Mouse (Mus musculus) left cerebral cortex, postnatal 4 days (tissue): Measurements from ENCODE around the gene Ccdc30. TPM values are rescaled to one million over a fixed set of nuclear protein-coding genes. Genes with fewer than 3 reads are reported as not detected.
"Not testable (repeated sequence)": the region's sequence is repeated elsewhere in the genome, so short reads cannot be mapped to it uniquely, and the experiment has no call there.

Experiments
- DNase-seq: peaks from one replicate; pipeline ENCODE4 v3.0.0-alpha.2; 2022
- intact Hi-C: fragments of 180-260 bp; cut with DNase I; formaldehyde crosslinking; loops from one replicate; pipeline ENCODE4 v1.15.1; 2025
- total RNA-seq, 2 experiments: library from RNA; stranded (reverse); gene quantifications; 2 replicates each; pipeline ENCODE4 v1.2.3; 2021

Ccdc30 gene
- total RNA-seq, 2 experiments from 2014 or later, result 20.5 to 21.3 TPM

- intact Hi-C loops, result no loop called here
- no peak for DNase-seq
Observed at GRCm38 (mm10) chr4:119313756-119314155, 101.6 kb downstream of the Ccdc30 start.

DNA sequence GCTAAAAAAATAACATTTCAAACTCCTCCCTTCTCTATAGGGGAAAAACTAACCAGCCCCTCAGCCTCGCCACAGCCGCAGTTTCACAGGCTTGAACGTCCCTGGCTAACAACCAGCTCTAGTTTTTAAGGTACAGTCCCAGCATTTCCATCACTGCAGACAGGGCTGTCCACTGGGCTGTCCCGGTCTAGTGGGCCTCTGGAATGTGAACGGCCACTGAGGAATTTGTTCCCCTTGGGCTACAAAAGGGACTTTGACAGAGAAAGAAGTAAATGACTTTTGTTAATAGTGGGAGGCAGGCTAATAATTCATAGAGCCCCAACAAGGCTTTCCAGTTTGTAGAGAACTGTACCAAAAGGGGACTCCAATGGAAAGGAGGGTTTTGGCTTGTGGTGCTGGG lies 109.9 kb downstream of the Ccdc30 start:
- intact Hi-C loops, result no loop called here
- no peak for DNase-seq

GRCm38 (mm10) chr4:119303291-119303690 lies 112.0 kb downstream of the Ccdc30 start:
- intact Hi-C loops, result no loop called here
- no peak for DNase-seq

DNA sequence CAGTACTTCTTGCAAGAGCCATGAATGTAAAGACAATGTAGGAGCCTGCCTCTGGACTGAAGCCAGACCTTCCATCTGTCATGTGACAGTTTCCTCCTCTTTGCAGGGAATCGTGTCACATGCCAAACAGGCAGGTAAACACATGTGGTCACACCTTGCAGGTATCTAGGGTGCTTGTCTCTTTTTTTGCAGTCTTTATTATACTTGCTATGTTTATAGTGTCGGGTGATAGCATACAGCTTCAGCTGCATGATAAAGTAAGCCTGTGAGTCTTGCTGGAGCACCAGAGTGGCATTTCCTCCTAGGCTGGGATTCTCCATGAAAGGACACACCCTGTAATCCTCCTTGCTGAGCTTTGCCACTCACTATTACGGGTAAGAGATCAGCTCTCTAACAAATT lies 113.5 kb downstream of the Ccdc30 start:
- intact Hi-C loops, result no loop called here
- no peak for DNase-seq

GRCm38 (mm10) chr4:119300761-119301160 lies 114.6 kb downstream of the Ccdc30 start:
- no peak for DNase-seq
- intact Hi-C loops, result no loop called here

DNA sequence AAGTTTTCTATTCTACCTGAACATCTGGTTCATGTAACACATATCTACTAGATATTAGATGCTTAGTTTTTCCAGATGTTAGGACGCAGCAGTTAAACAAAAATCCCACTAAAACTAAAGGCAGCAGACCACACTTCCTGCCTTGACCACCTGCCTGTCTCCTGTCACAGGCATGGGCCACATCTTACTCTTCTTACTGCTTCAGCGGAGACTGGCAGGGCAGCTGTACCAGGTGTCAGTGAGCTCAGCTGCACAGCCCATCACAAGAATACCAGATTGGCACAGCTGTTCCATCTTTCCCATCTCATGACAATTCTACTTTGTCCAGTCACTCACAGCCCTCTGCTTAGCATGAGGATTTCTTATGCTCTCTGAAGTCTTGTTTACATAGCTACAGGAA lies 118.0 kb downstream of the Ccdc30 start:
- intact Hi-C loops, result no loop called here
- DNase-seq, result no peak

DNA sequence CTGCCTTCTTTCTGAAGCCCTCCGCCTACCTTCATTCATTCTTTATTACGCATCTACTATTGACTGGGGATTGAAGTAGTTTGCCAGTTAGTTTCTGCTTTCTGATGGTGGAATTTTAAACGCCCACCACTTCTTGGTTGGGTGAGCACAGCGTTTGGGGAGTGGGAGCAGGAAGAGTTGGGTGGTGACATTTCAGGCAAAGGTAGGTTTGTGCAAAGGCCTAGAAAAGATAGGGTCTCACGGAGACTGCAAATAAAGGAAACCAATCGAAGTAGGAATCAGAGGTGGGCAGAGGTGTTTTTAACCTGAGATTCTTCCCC lies 120.2 kb downstream of the Ccdc30 start:
- DNase-seq, result no peak
- intact Hi-C loops, result no loop called here

DNA sequence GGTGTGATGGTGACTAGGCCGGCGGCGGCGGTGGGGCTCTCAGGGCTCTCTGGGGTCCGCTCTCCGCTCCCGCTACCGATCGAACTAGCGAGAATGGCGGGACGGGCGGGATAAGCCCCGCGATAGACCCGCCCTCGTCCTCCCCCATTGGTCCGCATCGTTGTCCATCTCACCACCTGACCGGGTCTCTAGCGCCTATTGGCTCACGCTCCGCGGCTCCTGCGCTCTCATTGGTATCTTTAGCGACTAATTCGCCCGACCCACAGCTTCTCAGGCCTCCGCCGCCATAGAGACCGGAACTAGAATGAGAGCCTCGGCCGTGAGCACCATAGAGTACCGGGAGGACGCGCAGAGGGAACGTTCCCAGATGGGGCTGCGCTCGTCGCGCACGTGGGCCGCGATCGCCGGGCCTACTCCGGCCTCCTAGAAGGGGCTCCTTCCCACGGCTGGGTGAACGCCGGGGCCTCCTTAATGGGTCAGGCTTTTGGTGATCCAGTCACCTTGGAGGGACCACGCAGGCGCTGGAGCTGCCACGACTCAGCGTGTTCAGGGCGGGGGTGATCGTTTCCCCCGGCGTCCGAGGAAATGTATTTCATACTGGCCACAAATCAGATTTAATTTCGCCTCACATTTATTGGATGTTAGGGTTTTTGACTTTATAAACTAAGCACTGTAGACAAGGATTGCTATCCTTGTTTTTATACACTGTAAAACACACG lies 120.7 kb downstream of the Ccdc30 start, which contains the start of gene Ybx1:
Ybx1 (minus strand) TSS at position 190 of the 719 bp plus-strand sequence.
- peak; percentile 100 for DNase-seq
- intact Hi-C loops, result no loop called here

- intact Hi-C loops, result no loop called here
- peak; percentile 33 for DNase-seq
Observed at GRCm38 (mm10) chr4:119293574-119294258, 121.6 kb downstream of the Ccdc30 start.

GRCm38 (mm10) chr4:119292771-119293573 lies 122.3 kb downstream of the Ccdc30 start:
- intact Hi-C loops, result no loop called here
- DNase-seq, result peak; percentile 58

DNA sequence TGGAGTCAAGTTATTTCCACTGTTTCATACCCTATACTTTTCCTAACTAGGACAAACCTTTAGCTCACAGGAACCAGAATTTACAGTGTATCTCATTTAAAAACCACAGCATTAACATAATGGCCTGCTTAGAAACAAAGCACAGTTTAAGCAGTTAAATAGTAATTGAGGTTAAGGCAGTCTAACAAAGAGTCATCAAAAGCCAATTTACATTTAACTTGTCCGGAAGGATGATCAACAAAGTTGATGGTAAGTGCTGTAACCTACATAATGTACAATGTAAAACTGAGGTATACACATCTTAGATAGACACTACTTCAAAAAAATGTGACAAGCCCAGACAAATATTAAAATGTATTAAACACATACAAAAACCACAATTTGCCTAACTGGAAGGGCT lies 123.4 kb downstream of the Ccdc30 start:
- intact Hi-C loops, result no loop called here
- no peak for DNase-seq

DNA sequence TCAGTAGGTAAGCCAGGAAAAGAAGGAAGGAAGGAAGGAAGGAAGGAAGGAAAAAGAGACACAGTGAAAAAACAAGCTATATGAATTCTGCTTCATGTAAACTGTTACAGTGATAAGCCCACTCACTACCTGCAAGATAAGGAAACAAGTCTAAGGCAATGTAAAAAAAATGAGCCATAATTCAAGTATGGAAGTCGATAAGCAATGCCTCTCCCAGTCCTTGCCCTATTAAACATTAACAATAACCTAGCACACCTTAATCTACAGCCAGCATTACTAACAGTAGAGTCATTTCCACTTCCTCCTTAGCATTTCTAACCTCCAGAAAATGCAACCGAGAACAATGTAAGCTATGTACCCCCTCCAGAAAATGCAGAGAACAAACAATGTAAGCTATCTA lies 130.0 kb downstream of the Ccdc30 start:
- intact Hi-C loops, result no loop called here
- DNase-seq, result no peak

GRCm38 (mm10) chr4:119284861-119285260 lies 130.5 kb downstream of the Ccdc30 start:
- intact Hi-C loops, result no loop called here
- DNase-seq, result no peak

DNA sequence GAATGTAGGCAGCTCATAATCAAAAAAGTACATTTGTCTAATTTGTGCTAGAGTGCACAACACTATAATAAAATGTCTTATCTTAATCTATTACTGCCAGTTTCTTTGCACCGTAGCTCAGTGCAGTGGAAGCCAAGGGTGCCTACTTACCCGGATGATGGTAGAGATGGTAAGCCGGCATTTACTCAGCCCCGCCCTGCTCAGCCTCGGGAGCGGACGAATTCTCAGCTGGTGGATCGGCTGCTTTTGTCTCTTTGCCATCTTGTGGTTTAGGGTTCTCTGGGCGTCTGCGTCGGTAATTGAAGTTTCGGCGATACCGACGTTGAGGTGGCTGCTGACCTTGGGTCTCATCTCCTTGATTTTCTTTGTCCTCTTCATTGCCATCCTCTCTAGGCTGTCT lies 136.5 kb downstream of the Ccdc30 start:
- intact Hi-C loops, DNase-seq: not testable (repeated sequence)

DNA sequence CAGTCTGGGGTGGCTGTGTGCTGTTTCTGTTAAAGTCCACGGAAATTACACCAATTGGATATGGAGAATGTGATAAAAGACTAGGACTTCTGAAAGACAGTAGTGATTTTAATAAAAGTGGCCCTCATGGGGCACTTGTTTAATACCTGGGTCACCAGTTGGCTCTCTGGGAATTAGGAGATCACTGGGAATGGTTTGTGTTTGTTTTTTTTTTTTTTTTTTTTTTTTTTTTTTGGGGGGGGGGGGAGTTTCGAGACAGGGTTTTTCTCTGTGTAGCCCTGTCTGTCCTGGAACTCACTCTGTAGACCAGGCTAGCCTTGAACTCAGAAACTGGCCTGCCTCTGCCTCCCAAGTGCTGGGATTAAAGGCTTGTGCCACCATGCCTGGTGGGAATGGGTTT lies 139.6 kb downstream of the Ccdc30 start:
- intact Hi-C loops, result no loop called here
- no peak for DNase-seq

GRCm38 (mm10) chr4:119275226-119275625 lies 140.1 kb downstream of the Ccdc30 start:
- no peak for DNase-seq
- intact Hi-C loops, result no loop called here

- no peak for DNase-seq
- intact Hi-C loops, result no loop called here
Observed at GRCm38 (mm10) chr4:119274627-119275026, 140.7 kb downstream of the Ccdc30 start.

Other genes starting within 250 kb of the Ccdc30 start
- gene Zfp691, start 241.3 kb downstream of the Ccdc30 start, total RNA-seq, result 1 to 10 TPM; 4.5 to 8.7 TPM
- 1 to 10 TPM in 1 of 2 experiments, under 1 TPM in 1; 0.40 to 1.0 TPM for gene Ermap, start 225.5 kb downstream of the Ccdc30 start, total RNA-seq
- gene Svbp, start 220.2 kb downstream of the Ccdc30 start, total RNA-seq, result 10 to 100 TPM; 72.9 to 79.6 TPM
- gene Tmem269, start 197.3 kb downstream of the Ccdc30 start, total RNA-seq, result under 1 TPM; 0.38 to 0.48 TPM
- 10 to 100 TPM; 29.7 to 36.2 TPM for gene AU022252, start 182.8 kb downstream of the Ccdc30 start, total RNA-seq
- gene P3h1, start 182.6 kb downstream of the Ccdc30 start, total RNA-seq, result 10 to 100 TPM; 10.9 to 12.4 TPM
- under 1 TPM; 0.12 to 0.14 TPM for gene Cldn19, start 160.1 kb downstream of the Ccdc30 start, total RNA-seq
- 1,000 to 10,000 TPM; 1,087 to 1,125 TPM for gene Ybx1, start 120.9 kb downstream of the Ccdc30 start, total RNA-seq
- 10 to 100 TPM; 26.2 to 27.3 TPM for gene Ppih, start 95.0 kb downstream of the Ccdc30 start, total RNA-seq
- gene Ppcs, start 6.9 kb upstream of the Ccdc30 start, total RNA-seq, result 1 to 10 TPM; 5.0 to 5.8 TPM
- gene Zmynd12, start 7.3 kb upstream of the Ccdc30 start, total RNA-seq, result under 1 TPM; 0.26 to 0.40 TPM
- 10 to 100 TPM; 28.2 to 29.0 TPM for gene Rimkla, start 77.1 kb upstream of the Ccdc30 start, total RNA-seq
- gene Foxj3, start 121.5 kb upstream of the Ccdc30 start, total RNA-seq, result 10 to 100 TPM; 81.2 to 82.6 TPM
- 10 to 100 TPM; 24.1 to 28.0 TPM for gene Frg2f1, start 124.0 kb upstream of the Ccdc30 start, total RNA-seq
- gene Guca2a, start 222.2 kb upstream of the Ccdc30 start, total RNA-seq, result not detected
- not detected for gene Guca2b, start 243.4 kb upstream of the Ccdc30 start, total RNA-seq